In the genomic region with DNA sequence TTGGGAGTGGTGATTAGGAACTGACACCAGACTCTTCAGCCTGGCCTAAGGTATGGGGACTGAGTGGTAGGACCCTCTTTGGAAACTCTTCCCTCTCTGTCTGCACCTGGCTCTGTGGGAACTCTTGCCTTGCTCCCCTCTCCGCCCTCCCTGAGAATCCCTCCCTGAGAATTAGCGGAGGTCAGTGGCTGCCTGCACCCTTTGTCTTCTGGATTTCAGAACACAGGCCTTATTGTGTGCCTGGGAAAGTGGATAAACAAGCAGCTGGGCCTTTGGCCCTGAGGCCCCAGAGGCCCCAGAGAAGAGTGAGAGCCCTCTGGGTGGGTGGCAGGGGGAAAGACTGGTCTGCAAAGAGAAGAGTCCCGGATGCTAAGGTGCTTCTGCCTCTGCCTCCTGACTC, we compare ENCODE assay signal across 13 mouse cellular contexts. TPM values are rescaled to one million over a fixed set of nuclear protein-coding genes. Genes with fewer than 3 reads are reported as not detected.
DNase-seq lines count a peak whose midpoint lies in the region; ATAC-seq lines count a peak whose summit lies in the region.
"Had no signal": no experiment of that assay in that cellular context is flagged by ENCODE, and none has a peak within 500 bp of the region (broad histone marks: within the 10 kb centered on the region; RNA-seq: fewer than 3 reads in every experiment).

No protein-coding gene starts in this region.

- DNase-seq in hindbrain, embryonic 10.5 days (ENCODE audit: low spot score) = peak; percentile 59
- peak; percentile 39 for DNase-seq in neural tube, embryonic 11.5 days (ENCODE audit: low spot score)
- peak; percentile 64 for DNase-seq in embryo, embryonic 10.5 days (ENCODE audit: low spot score)
- DNase-seq in retina, embryonic 14.5 days (ENCODE audit: low spot score) = peak; percentile 69
- DNase-seq: cerebellum, adult 18-20 months; kidney, adult 2 months; kidney, postnatal 4 days; layer of hippocampus, postnatal 36 days; right cerebral cortex, postnatal 14 days had no signal

- no peak overlapping the region for H3K4me3 ChIP-seq in hindbrain, embryonic 10.5 days
- H3K4me3 ChIP-seq in hindbrain, embryonic 13.5 days = no peak overlapping the region
- H3K4me3 ChIP-seq in neural tube, embryonic 11.5 days (ENCODE audit: low read depth, low read length) = no peak overlapping the region
- no peak overlapping the region for H3K4me3 ChIP-seq in neural tube, embryonic 15.5 days (replicated peaks)

- WGBS in hindbrain, embryonic 10.5 days = 15% methylated on average over 3 of the region's 3 CpGs
- WGBS in hindbrain, embryonic 13.5 days = 4% methylated on average over 3 of the region's 3 CpGs
- 14% methylated on average over 3 of the region's 3 CpGs for WGBS in neural tube, embryonic 11.5 days
- 22% methylated on average over 3 of the region's 3 CpGs for WGBS in neural tube, embryonic 15.5 days

- H3K36me3 ChIP-seq in hindbrain, embryonic 10.5 days = no peaks in the 10 kb centered on the region
- H3K36me3 ChIP-seq in hindbrain, embryonic 13.5 days = no peaks in the 10 kb centered on the region; the same call in 1 of the 2 replicates
- H3K36me3 ChIP-seq in neural tube, embryonic 11.5 days (ENCODE audit: control insufficient read depth, insufficient read depth, low read length) = no peaks in the 10 kb centered on the region
- H3K36me3 ChIP-seq in neural tube, embryonic 15.5 days = no peaks in the 10 kb centered on the region

- H3K27ac ChIP-seq in hindbrain, embryonic 10.5 days = peak overlapping the region; percentile 82
- no peak overlapping the region for H3K27ac ChIP-seq in hindbrain, embryonic 13.5 days
- H3K27ac ChIP-seq in neural tube, embryonic 11.5 days (ENCODE audit: low read depth, low read length) = no peak overlapping the region
- H3K27ac ChIP-seq in neural tube, embryonic 15.5 days (replicated peaks) = no peak overlapping the region

- H3K9me3 ChIP-seq in hindbrain, embryonic 10.5 days = no peaks in the 10 kb centered on the region
- no peaks in the 10 kb centered on the region for H3K9me3 ChIP-seq in hindbrain, embryonic 13.5 days
- H3K9me3 ChIP-seq in neural tube, embryonic 11.5 days (ENCODE audit: control insufficient read depth, low read length) = no peaks in the 10 kb centered on the region
- no peaks in the 10 kb centered on the region for H3K9me3 ChIP-seq in neural tube, embryonic 15.5 days (replicated peaks)

- H3K9ac ChIP-seq in hindbrain, embryonic 13.5 days = no peak overlapping the region
- H3K9ac ChIP-seq in neural tube, embryonic 11.5 days (ENCODE audit: low read length) = no peak overlapping the region
- no peak overlapping the region for H3K9ac ChIP-seq in neural tube, embryonic 15.5 days (replicated peaks)

- H3K27me3 ChIP-seq in hindbrain, embryonic 10.5 days (ENCODE audit: insufficient read depth, poor library complexity, severe bottlenecking) = peaks cover 28% of the 10 kb centered on the region
- no peaks in the 10 kb centered on the region for H3K27me3 ChIP-seq in hindbrain, embryonic 13.5 days
- no peaks in the 10 kb centered on the region for H3K27me3 ChIP-seq in neural tube, embryonic 11.5 days (ENCODE audit: control insufficient read depth, insufficient read depth, low read length)
- H3K27me3 ChIP-seq in neural tube, embryonic 15.5 days (replicated peaks) = no peaks in the 10 kb centered on the region

- H3K4me1 ChIP-seq in hindbrain, embryonic 10.5 days (replicated peaks) = peaks cover 80% of the 10 kb centered on the region
- peaks cover 64% of the 10 kb centered on the region for H3K4me1 ChIP-seq in hindbrain, embryonic 13.5 days (replicated peaks)
- H3K4me1 ChIP-seq in neural tube, embryonic 11.5 days (ENCODE audit: control insufficient read depth, insufficient read depth, low read length) = peaks cover 36% of the 10 kb centered on the region
- H3K4me1 ChIP-seq in neural tube, embryonic 15.5 days = peaks cover 53% of the 10 kb centered on the region

- no peak overlapping the region for H3K4me2 ChIP-seq in hindbrain, embryonic 13.5 days
- no peak overlapping the region for H3K4me2 ChIP-seq in neural tube, embryonic 11.5 days (ENCODE audit: low read depth)
- no peak overlapping the region for H3K4me2 ChIP-seq in neural tube, embryonic 15.5 days

- ATAC-seq in hindbrain, embryonic 13.5 days (ENCODE audit: low FRiP score) = no peak
- no peak; the same call in 1 of the 2 replicates for ATAC-seq in neural tube, embryonic 11.5 days (ENCODE audit: insufficient read depth, low FRiP score, low TSS enrichment)
- no peak for ATAC-seq in neural tube, embryonic 15.5 days (ENCODE audit: low FRiP score)
- ATAC-seq in erythroid progenitor cell, adult 5-6 weeks (replicated peaks; ENCODE audit: low FRiP score, poor library complexity, severe bottlenecking) = no peak

RNA-seq across cellular contexts. Expression of a gene that starts 22.1 kb away (rescaled TPM):
- 15.0 and 15.6 TPM in 2 replicates for polyA plus RNA-seq in hindbrain, embryonic 10.5 days (2016; fragmentation: Nextera tagmentation; extraction: Ambion mirVana)
- 26.1 and 26.9 TPM in 2 replicates for polyA plus RNA-seq in hindbrain, embryonic 13.5 days (2015; fragmentation: Nextera tagmentation; extraction: Ambion mirVana)
- polyA plus RNA-seq in neural tube, embryonic 11.5 days (2014; fragmentation: Nextera tagmentation; extraction: Ambion mirVana) = 13.6 and 15.2 TPM in 2 replicates
- 23.1 and 24.1 TPM in 2 replicates for polyA plus RNA-seq in neural tube, embryonic 15.5 days (2015; fragmentation: Nextera tagmentation; extraction: Ambion mirVana)
- total RNA-seq in erythroid progenitor cell, adult 5-6 weeks (2015; ENCODE audit: low replicate concordance) = 0.36 and 0.42 TPM in 2 replicates
- total RNA-seq in erythroid progenitor cell, adult 5-6 weeks (2017; ENCODE audit: low replicate concordance) = 0.23 and 0.51 TPM in 2 replicates
- polyA plus RNA-seq: heart, postnatal 0 days had no signal
